Mouse (Mus musculus) olfactory bulb, adult 2 months (tissue): ENCODE results near the gene Tcf7l2.

Source experiments
- CTCF ChIP-seq: fragments of 200-500 bp; IDR thresholded peaks from 2 replicates; pipeline ENCODE4 v1.5.1; 2012; ENCODE audit warnings: low read depth, mild to moderate bottlenecking, low read length, moderate library complexity; ENCODE audit not compliant: insufficient read depth
- POLR2A ChIP-seq: fragments of 200-500 bp; IDR thresholded peaks from 2 replicates; pipeline ENCODE4 v1.6.1; 2012; ENCODE audit warnings: mild to moderate bottlenecking, low read depth, low read length, moderate library complexity; ENCODE audit not compliant: insufficient read depth

GRCm38 (mm10) chr19:55937026-55937425, 195.4 kb downstream of the Tcf7l2 start:
- TF ChIP-seq CTCF = no peak
- TF ChIP-seq POLR2A = no peak
